36 mouse cellular contexts compared by ENCODE assay signal in genomic region chr8:122357641-122358040, GRCm38 (mm10). TPM values are rescaled to one million over a fixed set of nuclear protein-coding genes. Genes with fewer than 3 reads are reported as not detected.
"Had no signal": no experiment of that assay in that cellular context is flagged by ENCODE, and none has a peak within 500 bp of the region (broad histone marks: within the 10 kb centered on the region; RNA-seq: fewer than 3 reads in every experiment).

No protein-coding gene starts in this region.

- H3K4me3 ChIP-seq: gastrocnemius, adult 2 months; heart, embryonic 10.5 days; heart, embryonic 12.5 days; hindbrain, embryonic 10.5 days; hindbrain, embryonic 12.5 days; kidney, embryonic 15.5 days; limb, embryonic 13.5 days; limb, embryonic 15.5 days; liver, embryonic 12.5 days had no signal

- H3K9ac ChIP-seq: heart, embryonic 12.5 days; hindbrain, embryonic 12.5 days; hindbrain, embryonic 14.5 days; kidney, embryonic 15.5 days; limb, embryonic 15.5 days; liver, embryonic 12.5 days; liver, embryonic 14.5 days had no signal

- ATAC-seq: hindbrain, embryonic 16.5 days; intestine, embryonic 16.5 days; liver, embryonic 12.5 days had no signal

- H3K4me2 ChIP-seq: heart, embryonic 12.5 days; hindbrain, embryonic 12.5 days; hindbrain, embryonic 14.5 days; kidney, embryonic 15.5 days; limb, embryonic 13.5 days; limb, embryonic 15.5 days; liver, embryonic 12.5 days had no signal

- H3K4me1 ChIP-seq: heart, embryonic 12.5 days; hindbrain, embryonic 12.5 days; liver, embryonic 12.5 days had no signal

- H3K27ac ChIP-seq: gastrocnemius, adult 2 months; hindbrain, embryonic 10.5 days; hindbrain, embryonic 12.5 days; hindbrain, embryonic 14.5 days; kidney, embryonic 15.5 days; kidney, postnatal 0 days; limb, embryonic 13.5 days; limb, embryonic 15.5 days; liver, embryonic 12.5 days; liver, embryonic 14.5 days had no signal

- H3K9me3 ChIP-seq: heart, embryonic 10.5 days; heart, embryonic 12.5 days; hindbrain, embryonic 10.5 days; hindbrain, embryonic 12.5 days; kidney, embryonic 15.5 days; limb, embryonic 13.5 days; limb, embryonic 15.5 days; liver, embryonic 12.5 days had no signal

- H3K36me3 ChIP-seq: heart, embryonic 10.5 days; heart, embryonic 12.5 days; hindbrain, embryonic 10.5 days; hindbrain, embryonic 12.5 days; kidney, embryonic 15.5 days; limb, embryonic 13.5 days; limb, embryonic 15.5 days; liver, embryonic 12.5 days had no signal

- DNase-seq: gastrocnemius, adult 2 months; gastrocnemius, postnatal 10 days; gastrocnemius, postnatal 25 days; heart, adult 18-20 months; heart, postnatal 10 days; heart, postnatal 4 days; kidney, adult 11 months; kidney, adult 2 months; kidney, adult 9 months; kidney, postnatal 14 days; kidney, postnatal 36 days; layer of hippocampus, adult 9-11 months; layer of hippocampus, postnatal 36 days had no signal

RNA-seq across cellular contexts. Expression of gene Trhr2, which starts 2.9 kb away (rescaled TPM):
- total RNA-seq: gastrocnemius, adult 2 months; gastrocnemius, postnatal 10 days; gastrocnemius, postnatal 25 days; gastrocnemius, postnatal 4 days; granulocyte monocyte progenitor cell, adult 5-6 weeks; heart, adult 18-20 months; heart, adult 8-10 months; heart, postnatal 10 days; heart, postnatal 25 days; heart, postnatal 4 days; liver, adult 2 months had no signal
- polyA plus RNA-seq: heart, embryonic 10.5 days; heart, embryonic 12.5 days; heart, embryonic 14.5 days; heart, embryonic 16.5 days; hindbrain, embryonic 10.5 days; hindbrain, embryonic 12.5 days; hindbrain, embryonic 14.5 days; intestine, embryonic 14.5 days; intestine, embryonic 16.5 days; kidney, embryonic 15.5 days; kidney, postnatal 0 days; large intestine, adult 2 months; limb, embryonic 11.5 days; liver, adult 2 months; liver, embryonic 12.5 days; liver, embryonic 14.5 days had no signal
